Mouse (Mus musculus): ENCODE measurements around the gene Gm8232. TPM values are rescaled to one million over a fixed set of nuclear protein-coding genes. Genes with fewer than 3 reads are reported as not detected.
"Not testable (repeated sequence)": the region's sequence is repeated elsewhere in the genome, so short reads cannot be mapped to it uniquely, and the experiment has no call there.

The Gm8232 gene
- polyA plus RNA-seq (2017; shearing (Covaris generic)): not detected

GRCm38 (mm10) chr14:44433335-44433734 is at the start of gene Gm8232:
TSS of gene Gm8232 (plus strand) at chr14:44433635.
- not testable (repeated sequence) for ATAC-seq

- ATAC-seq: not testable (repeated sequence)
Observed at GRCm38 (mm10) chr14:44384233-44384632, 49.2 kb upstream of the Gm8232 start.

GRCm38 (mm10) chr14:44410588-44410987 is 22.8 kb upstream of the Gm8232 start, which contains the start of gene Gm3371:
TSS of gene Gm3371 (minus strand) at chr14:44410688.
- ATAC-seq: not testable (repeated sequence)

Other genes starting within 250 kb of the Gm8232 start
- gene Gm8212, start 236.0 kb upstream of the Gm8232 start, polyA plus RNA-seq (2017; shearing (Covaris generic)): not detected
- gene 4930503E14Rik, start 220.4 kb upstream of the Gm8232 start, polyA plus RNA-seq (2017; shearing (Covaris generic)): not detected
- gene Gm8220, start 148.1 kb upstream of the Gm8232 start, polyA plus RNA-seq (2017; shearing (Covaris generic)): not detected
- not detected for gene Gm5930, start 95.1 kb upstream of the Gm8232 start, polyA plus RNA-seq (2017; shearing (Covaris generic))
- gene Gm8229, start 68.3 kb upstream of the Gm8232 start, polyA plus RNA-seq (2017; shearing (Covaris generic)): not detected
- not detected for gene Gm3371, start 22.9 kb upstream of the Gm8232 start, polyA plus RNA-seq (2017; shearing (Covaris generic))
- not detected for gene BC061237, start 58.8 kb downstream of the Gm8232 start, polyA plus RNA-seq (2017; shearing (Covaris generic))
- gene Gm17093, start 84.6 kb downstream of the Gm8232 start, polyA plus RNA-seq (2017; shearing (Covaris generic)): not detected
- not detected for gene Gm8247, start 149.5 kb downstream of the Gm8232 start, polyA plus RNA-seq (2017; shearing (Covaris generic))
- not detected for gene Gm5624, start 194.3 kb downstream of the Gm8232 start, polyA plus RNA-seq (2017; shearing (Covaris generic))